Mouse (Mus musculus) embryonic facial prominence, embryonic 14.5 days (tissue): ENCODE data around the gene Sec24c. TPM values are rescaled to one million over a fixed set of nuclear protein-coding genes. Genes with fewer than 3 reads are reported as not detected.

Experiments
- ATAC-seq: fragments of 200-750 bp; cut with Nextera tagmentation; 2 replicates; pipeline ENCODE4 v1.8.0; 2017; ENCODE audit warnings: low read depth, moderate number of reproducible peaks, moderate TSS enrichment
- DNase-seq: peaks from one replicate; pipeline ENCODE4 v3.0.0-alpha.2; 2015; ENCODE audit warnings: low spot score
- H3K27ac ChIP-seq: fragments of 300-500 bp; sonication (generic); replicated peaks from 2 replicates; pipeline ENCODE4 v1.5.1; 2014; ENCODE audit warnings: low read depth, mild to moderate bottlenecking, low read length, moderate library complexity
- H3K27me3 ChIP-seq: fragments of 300-500 bp; sonication (generic); replicated peaks from 2 replicates; pipeline ENCODE4 v1.6.1; 2014; ENCODE audit warnings: low read length; ENCODE audit not compliant: control insufficient read depth, insufficient read depth
- H3K36me3 ChIP-seq: fragments of 300-500 bp; sonication (generic); 2 replicates; pipeline ENCODE4 v1.6.1; 2014; ENCODE audit warnings: low read length, mixed read lengths; ENCODE audit not compliant: control insufficient read depth, insufficient read depth
- H3K4me1 ChIP-seq: fragments of 300-500 bp; sonication (generic); 2 replicates; pipeline ENCODE4 v1.6.1; 2014; ENCODE audit warnings: antibody characterized with exemption, low read length; ENCODE audit not compliant: control insufficient read depth, insufficient read depth
- H3K4me2 ChIP-seq: fragments of 300-500 bp; sonication (generic); 2 replicates; pipeline ENCODE4 v1.6.1; 2014; ENCODE audit warnings: low read depth, mild to moderate bottlenecking, low read length, moderate library complexity, mixed read lengths
- H3K4me3 ChIP-seq: fragments of 300-500 bp; sonication (generic); 2 replicates; pipeline ENCODE4 v1.5.1; 2014; ENCODE audit warnings: low read depth, mild to moderate bottlenecking, low read length
- H3K9ac ChIP-seq: fragments of 300-500 bp; sonication (generic); 2 replicates; pipeline ENCODE4 v1.6.1; 2014; ENCODE audit warnings: low read depth, mild to moderate bottlenecking, low read length, moderate library complexity, mixed read lengths
- H3K9me3 ChIP-seq: fragments of 300-500 bp; sonication (generic); 2 replicates; pipeline ENCODE4 v1.6.1; 2016; ENCODE audit warnings: low read length; ENCODE audit not compliant: control insufficient read depth
- WGBS: fragments of 180-500 bp; shearing (Covaris S2); extraction: QIAGEN DNeasy Blood & Tissue Kit; methylation state at CpG from one replicate; pipeline ENCODE4 v1.1.7; 2014; 5-methylcytosine and 5-hydroxymethylcytosine counted together
- polyA plus RNA-seq: library from polyadenylated mRNA; unstranded; fragments of >200 nt; fragmentation: Nextera tagmentation; extraction: Ambion mirVana; gene quantifications from 2 replicates; pipeline ENCODE4 v1.2.1, GENCODE M21; 2014

Gene Sec24c
- polyA plus RNA-seq, 1 experiment from 2014 or later: 78.2 TPM

GRCm38 (mm10) chr14:20639918-20640619, 34.0 kb upstream of the Sec24c start:
- Histone ChIP-seq H3K4me3 (peak overlapping the region; percentile 84), H3K36me3 (no peaks in the 10 kb centered on the region), H3K4me2 (peak overlapping the region; percentile 91), H3K9ac (peak overlapping the region; percentile 96), H3K27ac (peak overlapping the region; percentile 96), H3K9me3 (no peaks in the 10 kb centered on the region), H3K4me1 (peaks cover 6% of the 10 kb centered on the region), H3K27me3 (no peaks in the 10 kb centered on the region; the same call in 1 of the 2 replicates)
- ATAC-seq (peak; percentile 48), DNase-seq (peak; percentile 44)
- 2% methylated on average over 16 of the region's 16 CpGs for WGBS

- peak; percentile 99 for DNase-seq
- H3K4me3 ChIP-seq: peak within 1 kb of the TSS; percentile 84
- no peaks in the 10 kb centered on the region; the same call in 1 of the 2 replicates for H3K27me3 ChIP-seq
- peak within 1 kb of the TSS; percentile 91 for H3K4me2 ChIP-seq
- H3K4me1 ChIP-seq: peaks cover 6% of the 10 kb centered on the region
- H3K27ac ChIP-seq: peak within 1 kb of the TSS; percentile 96
- H3K36me3 ChIP-seq: no peaks in the 10 kb centered on the region
- peak; percentile 96 for ATAC-seq
- WGBS: under 1% methylated on average over 56 of the region's 73 CpGs
- no peaks in the 10 kb centered on the region for H3K9me3 ChIP-seq
- peak within 1 kb of the TSS; percentile 96 for H3K9ac ChIP-seq
Observed at GRCm38 (mm10) chr14:20640644-20641437, 33.3 kb upstream of the Sec24c start, which contains the start of gene Usp54. Gene Usp54, minus strand, starts transcription at chr14:20641063.

- Histone ChIP-seq H3K27me3 (no peaks in the 10 kb centered on the region; the same call in 1 of the 2 replicates), H3K4me2 (peak overlapping the region; percentile 91), H3K9ac (peak overlapping the region; percentile 96), H3K4me3 (peak overlapping the region; percentile 84), H3K36me3 (no peaks in the 10 kb centered on the region), H3K27ac (peak overlapping the region; percentile 96), H3K4me1 (peaks cover 6% of the 10 kb centered on the region), H3K9me3 (no peaks in the 10 kb centered on the region)
- WGBS: 15% methylated on average over 10 of the region's 10 CpGs
- ATAC-seq (no peak), DNase-seq (no peak)
Observed at GRCm38 (mm10) chr14:20641438-20641875, 32.7 kb upstream of the Sec24c start.

GRCm38 (mm10) chr14:20645547-20645946, 28.6 kb upstream of the Sec24c start:
- H3K36me3 ChIP-seq: no peaks in the 10 kb centered on the region
- H3K9ac ChIP-seq: no peak overlapping the region
- 42% methylated on average over 3 of the region's 3 CpGs for WGBS
- no peak for DNase-seq
- no peaks in the 10 kb centered on the region for H3K9me3 ChIP-seq
- H3K27me3 ChIP-seq: no peaks in the 10 kb centered on the region
- no peak overlapping the region for H3K4me3 ChIP-seq
- no peak for ATAC-seq
- H3K27ac ChIP-seq: no peak overlapping the region
- H3K4me2 ChIP-seq: no peak overlapping the region
- peaks cover 6% of the 10 kb centered on the region for H3K4me1 ChIP-seq

GRCm38 (mm10) chr14:20646381-20646780, 27.7 kb upstream of the Sec24c start:
- Histone ChIP-seq H3K27ac (no peak overlapping the region), H3K4me2 (no peak overlapping the region), H3K4me1 (peaks cover 6% of the 10 kb centered on the region), H3K9me3 (no peaks in the 10 kb centered on the region), H3K36me3 (no peaks in the 10 kb centered on the region), H3K27me3 (no peaks in the 10 kb centered on the region), H3K9ac (no peak overlapping the region), H3K4me3 (no peak overlapping the region)
- DNase-seq (no peak), ATAC-seq (no peak)

GRCm38 (mm10) chr14:20651000-20651399, 23.1 kb upstream of the Sec24c start:
- H3K9me3 ChIP-seq: no peaks in the 10 kb centered on the region
- no peak overlapping the region for H3K27ac ChIP-seq
- H3K27me3 ChIP-seq: no peaks in the 10 kb centered on the region
- no peak overlapping the region for H3K4me3 ChIP-seq
- no peaks in the 10 kb centered on the region for H3K4me1 ChIP-seq
- ATAC-seq: no peak
- no peak overlapping the region for H3K4me2 ChIP-seq
- DNase-seq: no peak
- 69% methylated on average over 2 of the region's 2 CpGs for WGBS
- H3K9ac ChIP-seq: no peak overlapping the region
- no peaks in the 10 kb centered on the region for H3K36me3 ChIP-seq

- H3K27me3 ChIP-seq: no peaks in the 10 kb centered on the region
- no peaks in the 10 kb centered on the region for H3K4me1 ChIP-seq
- DNase-seq: no peak
- H3K27ac ChIP-seq: no peak overlapping the region
- H3K9ac ChIP-seq: no peak overlapping the region
- no peak for ATAC-seq
- H3K36me3 ChIP-seq: no peaks in the 10 kb centered on the region
- H3K4me2 ChIP-seq: no peak overlapping the region
- no peak overlapping the region for H3K4me3 ChIP-seq
- 65% methylated on average over 4 of the region's 4 CpGs for WGBS
- H3K9me3 ChIP-seq: no peaks in the 10 kb centered on the region
Observed at GRCm38 (mm10) chr14:20651722-20652256, 22.3 kb upstream of the Sec24c start.

- no peaks in the 10 kb centered on the region for H3K4me1 ChIP-seq
- H3K4me3 ChIP-seq: no peak overlapping the region
- no peaks in the 10 kb centered on the region for H3K36me3 ChIP-seq
- no peak for DNase-seq
- no peak overlapping the region for H3K27ac ChIP-seq
- no peak overlapping the region for H3K9ac ChIP-seq
- H3K9me3 ChIP-seq: no peaks in the 10 kb centered on the region
- H3K27me3 ChIP-seq: no peaks in the 10 kb centered on the region
- no peak overlapping the region for H3K4me2 ChIP-seq
- WGBS: 77% methylated on average over 9 of the region's 9 CpGs
- no peak for ATAC-seq
Observed at GRCm38 (mm10) chr14:20654690-20655421, 19.3 kb upstream of the Sec24c start.
